Mouse (Mus musculus) 3134 (cell line): ENCODE data around the gene St6galnac3.

Experiments
- DNase-seq: peaks from one replicate; pipeline ENCODE4 v3.0.0-alpha.2; 2011; ENCODE audit warnings: low spot score; ENCODE audit not compliant: insufficient read length; ENCODE audit errors: extremely low read depth

Gene St6galnac3

DNA sequence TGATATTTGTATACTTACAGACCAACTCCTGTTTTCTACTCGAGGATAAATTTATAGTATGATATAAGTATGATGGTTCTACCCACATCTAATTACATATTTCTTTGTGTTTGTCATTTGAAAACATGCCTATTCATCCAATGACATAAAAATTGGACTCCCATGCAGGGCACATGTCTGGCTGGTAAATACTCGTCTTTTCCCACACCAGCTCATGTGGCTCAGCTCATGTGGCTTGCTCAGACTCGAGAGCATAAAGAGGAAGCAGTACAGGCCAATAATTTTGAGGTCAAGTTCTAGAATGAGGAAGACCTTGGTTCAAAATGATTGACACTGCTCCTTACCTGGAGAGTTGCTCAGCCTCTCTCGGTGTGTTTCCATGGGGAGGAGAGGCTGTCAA, 416.6 kb downstream of the St6galnac3 start:
- DNase-seq = no peak

DNA sequence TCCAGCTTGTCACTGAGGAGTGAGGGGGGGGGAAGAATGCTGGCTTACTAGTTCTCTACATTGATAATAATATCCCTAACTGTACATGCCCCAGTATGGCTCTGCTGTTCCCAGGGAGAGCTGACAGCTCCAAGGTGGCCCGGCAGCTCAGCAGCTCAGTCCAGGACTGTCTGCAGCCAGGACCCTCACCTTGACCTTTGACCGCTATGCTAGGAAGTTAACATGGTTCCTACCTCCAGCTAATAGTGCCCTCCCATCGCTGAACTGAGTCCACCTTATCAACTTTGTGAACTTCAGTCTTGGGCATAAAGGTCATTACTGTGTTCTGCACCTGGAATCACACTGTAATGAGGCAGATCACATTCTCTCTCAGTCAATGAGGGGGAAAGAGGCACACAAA, 419.8 kb downstream of the St6galnac3 start:
- DNase-seq = no peak

GRCm38 (mm10) chr3:153302376-153302775, 422.6 kb downstream of the St6galnac3 start:
- no peak for DNase-seq

- no peak for DNase-seq
Measured at GRCm38 (mm10) chr3:153296375-153297068, 428.5 kb downstream of the St6galnac3 start.

DNA sequence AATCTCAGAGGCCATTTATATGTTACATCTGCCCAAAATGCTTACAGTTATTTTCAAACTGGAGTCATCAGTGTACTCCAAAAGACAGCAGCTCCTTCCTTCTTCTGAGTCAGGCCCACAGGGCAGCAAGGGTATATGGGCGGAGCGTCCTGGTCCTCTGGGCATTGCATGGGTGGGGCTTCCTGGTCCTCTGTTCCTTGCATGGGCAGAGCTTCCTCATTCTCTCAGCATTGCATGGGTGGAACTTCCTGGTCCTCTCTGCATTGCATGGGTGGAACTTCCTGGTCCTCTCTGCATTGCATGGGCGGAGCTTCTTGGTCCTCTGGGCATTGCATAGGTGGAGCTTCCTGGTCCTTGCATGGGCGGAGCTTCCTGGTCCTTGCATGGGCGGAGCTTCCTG, 432.1 kb downstream of the St6galnac3 start:
- DNase-seq = peak; percentile 66

DNA sequence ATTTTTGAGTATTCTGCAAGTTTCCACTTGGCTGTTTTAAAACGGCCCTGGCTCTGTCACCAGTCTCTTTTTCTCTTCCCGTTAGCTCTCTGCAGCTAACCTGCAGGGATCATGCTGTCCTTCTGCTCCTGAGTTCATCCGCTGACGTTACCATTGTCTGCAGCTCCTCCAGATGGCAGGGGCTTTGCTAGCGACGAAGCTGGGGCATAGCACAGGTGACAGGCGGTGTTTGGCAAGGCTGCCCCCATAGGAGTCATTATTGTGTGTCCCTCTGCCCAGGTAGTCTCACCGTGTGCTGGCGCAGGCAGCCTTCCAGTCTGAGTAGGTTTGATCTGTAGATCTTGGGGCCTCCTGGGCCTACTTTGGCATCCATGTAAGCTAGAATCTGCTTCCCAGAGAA, 432.6 kb downstream of the St6galnac3 start:
- DNase-seq = no peak

DNA sequence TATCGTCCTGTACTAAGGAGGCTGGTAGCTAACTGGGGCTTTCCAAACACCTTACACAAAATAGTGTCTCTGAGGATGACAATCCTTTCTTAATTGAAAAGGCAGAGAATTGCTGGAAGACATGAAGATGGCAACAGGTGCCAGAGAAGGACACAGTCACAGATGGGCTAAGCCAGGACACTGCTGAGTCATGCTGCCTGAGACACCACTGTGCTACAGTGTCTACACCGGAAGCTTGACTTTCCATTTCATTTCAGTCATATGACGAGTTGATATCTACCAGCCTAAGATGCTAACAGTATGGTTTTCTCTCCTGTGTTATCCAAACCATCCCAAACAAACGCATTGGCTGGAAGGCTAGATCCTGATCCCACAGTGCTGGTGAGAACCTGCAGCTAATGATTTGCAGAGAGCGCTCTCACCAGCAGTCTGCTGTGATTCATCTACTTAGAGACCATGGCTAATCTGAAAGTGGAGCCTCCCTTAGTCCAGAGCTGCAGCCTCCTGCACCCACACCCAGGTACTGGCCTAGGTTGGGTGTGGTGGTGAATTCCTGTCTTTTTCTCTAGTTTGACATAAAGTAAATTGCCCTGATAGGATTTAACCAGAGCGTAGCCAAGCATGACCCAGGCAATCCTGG, 433.4 kb downstream of the St6galnac3 start:
- no peak for DNase-seq

GRCm38 (mm10) chr3:153289971-153290370, 435.0 kb downstream of the St6galnac3 start:
- no peak for DNase-seq

DNA sequence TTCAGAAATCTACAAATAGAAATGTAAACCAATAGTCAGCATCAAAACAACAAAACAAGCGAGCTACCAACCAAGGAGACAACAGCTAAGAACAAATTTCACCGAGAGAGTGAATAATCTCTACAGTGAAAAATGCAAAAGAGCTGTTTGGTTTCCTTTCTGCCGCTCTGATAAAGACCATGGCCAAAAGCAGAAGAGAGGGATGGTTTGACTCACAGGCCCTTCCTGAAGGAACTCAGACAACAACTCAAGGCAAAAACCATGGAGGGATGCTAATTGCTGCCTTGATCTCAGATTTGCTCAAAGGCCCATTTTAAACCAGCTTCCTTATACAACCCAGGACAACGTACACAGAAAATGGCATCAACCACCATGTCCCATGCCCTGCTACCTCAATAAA, 437.4 kb downstream of the St6galnac3 start:
- no peak for DNase-seq

- no peak for DNase-seq
Measured at GRCm38 (mm10) chr3:153287081-153287480, 437.9 kb downstream of the St6galnac3 start.

DNA sequence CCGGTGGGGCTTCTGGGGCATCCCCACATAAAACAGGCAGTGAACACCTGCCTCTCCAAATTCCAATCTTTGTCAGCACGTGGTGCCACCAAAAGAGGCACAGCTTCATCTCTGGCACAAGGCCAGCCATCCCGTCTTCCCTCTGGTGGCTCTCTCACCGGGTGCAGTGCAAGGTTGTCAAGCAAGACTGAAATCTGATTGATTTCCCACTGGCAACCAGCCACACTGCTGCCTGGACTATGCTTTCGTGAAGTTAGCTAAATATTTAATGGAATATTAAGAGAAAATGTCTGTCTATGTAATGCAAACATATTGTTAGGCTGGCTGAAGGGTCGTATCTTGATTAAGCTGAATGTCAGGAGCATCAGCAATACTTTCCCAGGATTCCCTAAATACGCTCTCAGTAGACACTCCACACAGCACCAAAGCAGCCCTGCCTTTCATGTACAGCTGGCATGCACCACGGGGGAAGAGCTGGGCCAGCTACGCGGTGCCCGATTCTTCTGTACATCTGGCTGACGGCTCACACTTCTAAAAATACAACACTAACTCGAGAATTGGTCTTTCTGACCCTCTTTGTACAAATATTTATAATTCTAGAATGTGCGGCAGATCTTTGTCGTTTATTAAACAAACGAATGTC, 442.7 kb downstream of the St6galnac3 start:
- DNase-seq = no peak

GRCm38 (mm10) chr3:153278249-153278648, 446.7 kb downstream of the St6galnac3 start:
- DNase-seq = no peak

GRCm38 (mm10) chr3:153277389-153277999, 447.5 kb downstream of the St6galnac3 start:
- DNase-seq = no peak

DNA sequence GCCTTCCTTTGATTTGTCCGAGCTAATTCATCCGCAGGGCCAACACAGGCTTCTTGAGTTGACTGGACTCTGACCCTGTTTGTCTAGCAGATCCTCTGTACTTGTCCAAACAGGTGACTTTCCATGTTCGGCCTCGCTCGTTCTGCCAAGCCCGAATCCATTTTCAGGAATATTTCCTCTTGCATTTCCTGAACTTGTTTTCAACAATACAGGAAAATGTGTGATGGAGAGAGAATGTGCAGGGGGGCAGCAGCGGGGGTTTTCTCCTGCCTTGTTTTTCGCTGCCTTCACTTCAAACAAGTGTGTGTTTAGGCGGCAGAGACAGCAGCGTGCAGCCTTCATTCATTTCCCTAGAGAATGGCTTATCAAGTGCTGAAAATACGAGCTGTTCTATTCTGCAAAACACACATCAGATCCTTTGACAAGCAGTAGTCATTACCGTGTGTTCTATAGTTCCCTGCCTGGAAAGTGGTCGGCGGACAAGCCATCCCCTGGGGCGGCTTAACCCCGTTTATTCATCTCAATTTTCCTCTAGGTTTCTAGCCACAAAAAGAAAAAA, 448.1 kb downstream of the St6galnac3 start:
- DNase-seq = no peak

- peak; percentile 14 for DNase-seq
Measured at GRCm38 (mm10) chr3:153276101-153276829, 448.7 kb downstream of the St6galnac3 start.

DNA sequence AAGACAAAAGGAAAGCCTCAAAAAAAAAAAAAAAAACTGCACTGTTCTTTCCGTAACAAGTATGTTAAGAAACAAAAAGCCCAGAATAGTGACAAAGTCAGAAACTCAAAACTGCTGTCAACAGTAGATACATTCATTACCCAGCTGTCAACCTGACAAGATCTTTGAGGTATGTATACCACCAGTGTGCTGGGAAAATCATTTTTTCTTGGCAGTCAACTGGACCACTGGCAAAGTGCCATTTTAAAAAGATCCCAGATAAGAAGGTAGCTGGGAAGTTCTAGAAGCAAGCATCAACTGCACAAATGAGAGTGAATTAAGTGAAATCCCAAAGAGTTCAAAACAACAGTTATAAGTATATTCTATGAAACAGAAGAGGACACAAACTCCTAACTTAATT, 452.7 kb downstream of the St6galnac3 start:
- no peak for DNase-seq

GRCm38 (mm10) chr3:153267397-153267796, 457.6 kb downstream of the St6galnac3 start:
- DNase-seq = no peak

DNA sequence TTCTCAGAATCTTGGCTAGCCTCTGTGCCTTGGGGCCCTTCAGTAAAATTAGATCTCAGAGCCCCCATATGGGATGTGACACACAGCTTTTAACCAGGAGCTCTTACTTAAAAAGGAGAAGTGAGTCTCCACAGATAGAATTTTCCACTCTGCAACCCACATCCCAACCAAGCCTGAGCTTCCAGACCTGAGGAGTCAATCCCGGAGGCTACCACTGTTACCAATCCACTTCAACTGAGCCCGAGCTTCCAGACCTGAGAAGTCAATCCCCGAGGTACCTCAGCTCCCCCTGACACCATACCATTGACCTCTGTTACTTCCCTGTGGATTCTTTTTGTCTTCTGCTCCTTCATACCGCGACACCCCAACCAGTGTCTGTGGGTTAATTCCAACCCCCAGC, 463.0 kb downstream of the St6galnac3 start:
- DNase-seq = no peak

GRCm38 (mm10) chr3:153260225-153260933, 464.6 kb downstream of the St6galnac3 start:
- DNase-seq = no peak

GRCm38 (mm10) chr3:153255910-153256309, 469.1 kb downstream of the St6galnac3 start:
- no peak for DNase-seq
